Mouse (Mus musculus): Measurements from ENCODE around the gene Hao1. TPM values are rescaled to one million over a fixed set of nuclear protein-coding genes. Genes with fewer than 3 reads are reported as not detected.

Gene Hao1
- polyA plus RNA-seq, 1 experiment from 2014 or later, result 0.07 TPM

DNA sequence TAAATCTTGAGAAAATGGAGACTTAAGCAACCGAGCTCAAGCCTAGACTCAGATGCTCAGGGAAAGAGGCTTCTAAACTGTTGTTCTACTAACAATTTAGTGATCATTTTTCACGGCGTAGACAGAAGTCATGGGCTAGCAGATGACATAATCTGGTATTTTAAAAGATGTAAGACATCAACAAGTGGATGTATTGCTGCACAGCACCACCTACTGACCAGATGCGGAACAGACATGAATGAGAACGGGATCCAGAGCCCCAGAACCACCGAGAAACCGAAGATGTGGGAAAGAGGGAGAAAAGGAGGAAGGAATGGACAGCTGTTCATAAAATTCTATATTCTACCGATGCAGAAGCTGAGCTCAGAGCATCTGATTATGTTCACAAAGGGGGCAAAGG lies 72.4 kb downstream of the Hao1 start:
- H3K36me3 ChIP-seq (ENCODE audit: insufficient read depth, low read length), result no peaks in the 10 kb centered on the region
- 0 out of 2 replicates have a peak, but pooled peaks have one; percentile 19 for ATAC-seq (ENCODE audit: low FRiP score, low TSS enrichment)
- no peak overlapping the region for H3K27ac ChIP-seq (ENCODE audit: low read length)
- no peak overlapping the region for H3K4me2 ChIP-seq (replicated peaks; ENCODE audit: low read depth, low read length)
- H3K9me3 ChIP-seq (ENCODE audit: low read length), result no peaks in the 10 kb centered on the region
- H3K4me1 ChIP-seq (ENCODE audit: insufficient read depth, low read length), result no peaks in the 10 kb centered on the region
- 10% methylated on average over 8 of the region's 8 CpGs for WGBS
- no peak overlapping the region for H3K4me3 ChIP-seq (ENCODE audit: low read length)
- H3K9ac ChIP-seq (replicated peaks; ENCODE audit: low read length), result no peak overlapping the region
- H3K27me3 ChIP-seq (ENCODE audit: insufficient read depth, low read length), result no peaks in the 10 kb centered on the region

DNA sequence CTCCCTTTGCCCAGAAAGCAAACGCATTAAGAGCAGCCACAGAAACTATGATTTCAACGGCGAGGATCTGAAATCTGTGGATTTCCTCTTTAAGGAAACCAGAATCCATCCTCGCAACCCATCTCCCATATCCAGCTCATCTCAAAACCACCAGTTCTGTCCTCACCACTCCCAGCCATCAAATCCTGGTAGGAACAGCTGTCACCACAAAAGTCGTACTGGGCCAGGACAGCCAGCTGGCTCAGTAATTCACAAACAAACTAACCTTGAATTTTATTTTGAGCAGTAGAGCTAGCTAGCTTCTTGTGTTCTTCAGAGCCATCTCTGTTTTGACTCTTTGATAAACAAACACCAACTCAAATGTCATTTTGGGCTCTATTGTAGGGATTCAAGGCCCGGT lies 73.0 kb downstream of the Hao1 start:
- WGBS, result 83% methylated on average over 6 of the region's 6 CpGs

DNA sequence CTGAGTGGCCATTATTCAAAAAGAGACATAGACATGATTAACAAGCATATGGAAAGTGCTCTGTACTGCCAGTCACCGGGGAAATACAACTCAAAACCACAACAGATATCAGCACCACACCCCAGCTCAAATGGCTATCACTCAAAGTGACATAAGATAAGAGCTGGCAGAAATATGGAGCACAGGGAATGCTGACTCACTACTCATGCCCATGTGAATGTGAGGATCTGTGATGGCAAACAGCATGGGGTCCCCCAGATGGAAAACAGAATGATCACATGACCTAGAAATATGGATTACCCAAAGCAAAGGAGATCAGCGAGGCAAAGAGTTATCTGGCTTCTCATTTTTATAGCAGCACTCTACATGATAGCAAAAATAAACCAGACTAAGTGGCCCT lies 89.0 kb downstream of the Hao1 start:
- ATAC-seq (ENCODE audit: low FRiP score, low TSS enrichment), result no peak
- H3K9ac ChIP-seq (replicated peaks; ENCODE audit: low read length), result no peak overlapping the region
- H3K4me2 ChIP-seq (replicated peaks; ENCODE audit: low read depth, low read length), result no peak overlapping the region
- H3K4me1 ChIP-seq (ENCODE audit: insufficient read depth, low read length), result no peaks in the 10 kb centered on the region
- H3K9me3 ChIP-seq (ENCODE audit: low read length), result no peaks in the 10 kb centered on the region
- H3K27me3 ChIP-seq (ENCODE audit: insufficient read depth, low read length), result no peaks in the 10 kb centered on the region
- H3K36me3 ChIP-seq (ENCODE audit: insufficient read depth, low read length), result no peaks in the 10 kb centered on the region
- no peak overlapping the region for H3K27ac ChIP-seq (ENCODE audit: low read length)
- 80% methylated on average over 2 of the region's 2 CpGs for WGBS
- H3K4me3 ChIP-seq (ENCODE audit: low read length), result no peak overlapping the region

More for the DNA sequence above, 73.0 kb downstream of the Hao1 start:
- no peak for ATAC-seq (ENCODE audit: low FRiP score, low TSS enrichment)
- Histone ChIP-seq H3K36me3 (ENCODE audit: insufficient read depth, low read length) (no peaks in the 10 kb centered on the region), H3K4me1 (ENCODE audit: insufficient read depth, low read length) (no peaks in the 10 kb centered on the region), H3K4me2 (replicated peaks; ENCODE audit: low read depth, low read length) (no peak overlapping the region), H3K27me3 (ENCODE audit: insufficient read depth, low read length) (no peaks in the 10 kb centered on the region), H3K9ac (replicated peaks; ENCODE audit: low read length) (no peak overlapping the region), H3K9me3 (ENCODE audit: low read length) (no peaks in the 10 kb centered on the region), H3K27ac (ENCODE audit: low read length) (no peak overlapping the region), H3K4me3 (ENCODE audit: low read length) (no peak overlapping the region)

DNA sequence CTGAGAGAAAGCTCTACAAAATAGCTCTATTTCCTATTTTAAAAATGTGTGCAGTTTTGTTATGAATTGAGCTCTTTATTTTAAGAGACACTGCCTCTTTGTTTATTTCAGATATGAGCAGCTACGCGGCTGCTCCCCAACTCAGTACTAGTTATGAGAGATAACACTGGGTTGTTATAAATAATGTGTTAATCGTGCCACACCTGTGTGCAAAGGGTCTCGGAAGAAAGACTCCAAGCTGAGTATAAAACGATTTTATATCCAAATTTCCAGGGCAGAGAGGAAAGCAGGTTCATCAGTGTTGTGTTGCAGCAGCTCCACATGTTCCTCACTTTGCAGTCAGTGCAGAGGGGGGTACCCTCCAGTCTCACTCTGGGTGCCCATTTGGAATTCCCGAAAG lies 91.8 kb downstream of the Hao1 start:
- Histone ChIP-seq H3K4me3 (ENCODE audit: low read length) (no peak overlapping the region), H3K27ac (ENCODE audit: low read length) (no peak overlapping the region), H3K4me1 (ENCODE audit: insufficient read depth, low read length) (no peaks in the 10 kb centered on the region), H3K36me3 (ENCODE audit: insufficient read depth, low read length) (no peaks in the 10 kb centered on the region), H3K9ac (replicated peaks; ENCODE audit: low read length) (no peak overlapping the region), H3K4me2 (replicated peaks; ENCODE audit: low read depth, low read length) (no peak overlapping the region), H3K9me3 (ENCODE audit: low read length) (no peaks in the 10 kb centered on the region), H3K27me3 (ENCODE audit: insufficient read depth, low read length) (no peaks in the 10 kb centered on the region)
- no peak for ATAC-seq (ENCODE audit: low FRiP score, low TSS enrichment)
- WGBS, result 85% methylated on average over 6 of the region's 6 CpGs

- Histone ChIP-seq H3K9ac (replicated peaks; ENCODE audit: low read length) (no peak overlapping the region), H3K4me1 (ENCODE audit: insufficient read depth, low read length) (0 out of 2 replicates have a peak, but pooled peaks cover 5% of the 10 kb centered on the region), H3K36me3 (ENCODE audit: insufficient read depth, low read length) (no peaks in the 10 kb centered on the region), H3K27me3 (ENCODE audit: insufficient read depth, low read length) (no peaks in the 10 kb centered on the region), H3K27ac (ENCODE audit: low read length) (no peak overlapping the region), H3K4me2 (replicated peaks; ENCODE audit: low read depth, low read length) (no peak overlapping the region), H3K9me3 (ENCODE audit: low read length) (no peaks in the 10 kb centered on the region), H3K4me3 (ENCODE audit: low read length) (no peak overlapping the region)
- 67% methylated on average over 5 of the region's 5 CpGs for WGBS
- ATAC-seq (ENCODE audit: low FRiP score, low TSS enrichment), result no peak
Measured at GRCm38 (mm10) chr2:134460831-134461230, 93.3 kb downstream of the Hao1 start.

GRCm38 (mm10) chr2:134456065-134456505 lies 98.1 kb downstream of the Hao1 start:
- Histone ChIP-seq H3K9ac (replicated peaks; ENCODE audit: low read length) (no peak overlapping the region), H3K9me3 (ENCODE audit: low read length) (no peaks in the 10 kb centered on the region), H3K27ac (ENCODE audit: low read length) (no peak overlapping the region), H3K4me2 (replicated peaks; ENCODE audit: low read depth, low read length) (no peak overlapping the region), H3K4me3 (ENCODE audit: low read length) (no peak overlapping the region), H3K27me3 (ENCODE audit: insufficient read depth, low read length) (no peaks in the 10 kb centered on the region), H3K4me1 (ENCODE audit: insufficient read depth, low read length) (0 out of 2 replicates have a peak, but pooled peaks cover 8% of the 10 kb centered on the region), H3K36me3 (ENCODE audit: insufficient read depth, low read length) (no peaks in the 10 kb centered on the region)
- ATAC-seq (ENCODE audit: low FRiP score, low TSS enrichment), result no peak
- 27% methylated on average over 7 of the region's 7 CpGs for WGBS

- no peak overlapping the region for H3K4me2 ChIP-seq (replicated peaks; ENCODE audit: low read depth, low read length)
- no peaks in the 10 kb centered on the region for H3K36me3 ChIP-seq (ENCODE audit: insufficient read depth, low read length)
- 0 out of 2 replicates have a peak, but pooled peaks cover 8% of the 10 kb centered on the region for H3K4me1 ChIP-seq (ENCODE audit: insufficient read depth, low read length)
- no peak overlapping the region for H3K9ac ChIP-seq (replicated peaks; ENCODE audit: low read length)
- no peaks in the 10 kb centered on the region for H3K27me3 ChIP-seq (ENCODE audit: insufficient read depth, low read length)
- H3K4me3 ChIP-seq (ENCODE audit: low read length), result no peak overlapping the region
- ATAC-seq (ENCODE audit: low FRiP score, low TSS enrichment), result no peak
- no peaks in the 10 kb centered on the region for H3K9me3 ChIP-seq (ENCODE audit: low read length)
- WGBS, result 86% methylated on average over 1 of the region's 1 CpGs
- H3K27ac ChIP-seq (ENCODE audit: low read length), result no peak overlapping the region
Measured at GRCm38 (mm10) chr2:134452748-134453147, 101.4 kb downstream of the Hao1 start.

- no peak overlapping the region for H3K27ac ChIP-seq (ENCODE audit: low read length)
- H3K4me2 ChIP-seq (replicated peaks; ENCODE audit: low read depth, low read length), result no peak overlapping the region
- H3K9me3 ChIP-seq (ENCODE audit: low read length), result no peaks in the 10 kb centered on the region
- H3K4me3 ChIP-seq (ENCODE audit: low read length), result no peak overlapping the region
- ATAC-seq (ENCODE audit: low FRiP score, low TSS enrichment), result no peak
- H3K36me3 ChIP-seq (ENCODE audit: insufficient read depth, low read length), result no peaks in the 10 kb centered on the region
- 70% methylated on average over 1 of the region's 1 CpGs for WGBS
- H3K27me3 ChIP-seq (ENCODE audit: insufficient read depth, low read length), result no peaks in the 10 kb centered on the region
- H3K4me1 ChIP-seq (ENCODE audit: insufficient read depth, low read length), result 0 out of 2 replicates have a peak, but pooled peaks cover 4% of the 10 kb centered on the region
- H3K9ac ChIP-seq (replicated peaks; ENCODE audit: low read length), result no peak overlapping the region
Measured at GRCm38 (mm10) chr2:134450976-134451375, 103.2 kb downstream of the Hao1 start.

Other genes with a start within 250 kb of the Hao1 start
- gene Tmx4, start 89.8 kb upstream of the Hao1 start, polyA plus RNA-seq (2015; fragmentation: Nextera tagmentation; extraction: Ambion mirVana), result 20.4 and 21.2 TPM in 2 replicates
- 20.3 and 25.1 TPM in 2 replicates for gene Plcb1, start 231.7 kb upstream of the Hao1 start, polyA plus RNA-seq (2015; fragmentation: Nextera tagmentation; extraction: Ambion mirVana)